Mouse (Mus musculus): ENCODE data around the gene Rap1b.

GRCm38 (mm10) chr10:117777103-117777470 is 68.7 kb downstream of the Rap1b start:
- no peak for TF ChIP-seq CTCF (conservative IDR thresholded peaks at IDR 0.05; ENCODE audit: insufficient read depth, insufficient read length, low read depth, low read length)
- TF ChIP-seq POLR2A (IDR thresholded peaks at IDR 0.05; ENCODE audit: low read depth, low read length) = no peak

Measured in kidney, adult 2 months (tissue).